Mouse (Mus musculus): ENCODE results near the gene BC030867.

Gene BC030867

GRCm38 (mm10) chr11:102221243-102221953 is 27.3 kb upstream of the BC030867 start:
- no peak for DNase-seq (ENCODE audit: low read depth, low spot score)

GRCm38 (mm10) chr11:102221954-102222351 is 26.7 kb upstream of the BC030867 start:
- DNase-seq (ENCODE audit: low read depth, low spot score): no peak

- DNase-seq (ENCODE audit: low read depth, low spot score): no peak
Observed at GRCm38 (mm10) chr11:102223166-102223565, 25.5 kb upstream of the BC030867 start.

- no peak for DNase-seq (ENCODE audit: low read depth, low spot score)
Observed at GRCm38 (mm10) chr11:102224686-102225085, 24.0 kb upstream of the BC030867 start.

GRCm38 (mm10) chr11:102225221-102225620 is 23.5 kb upstream of the BC030867 start:
- no peak for DNase-seq (ENCODE audit: low read depth, low spot score)

- DNase-seq (ENCODE audit: low read depth, low spot score): no peak
Observed at GRCm38 (mm10) chr11:102226067-102226978, 22.4 kb upstream of the BC030867 start.

- no peak for DNase-seq (ENCODE audit: low read depth, low spot score)
Observed at GRCm38 (mm10) chr11:102227270-102228190, 21.2 kb upstream of the BC030867 start.

- DNase-seq (ENCODE audit: low read depth, low spot score): no peak
Observed at GRCm38 (mm10) chr11:102228191-102228545, 20.5 kb upstream of the BC030867 start.

- DNase-seq (ENCODE audit: low read depth, low spot score): no peak
Observed at GRCm38 (mm10) chr11:102228646-102229268, 19.9 kb upstream of the BC030867 start.

GRCm38 (mm10) chr11:102229331-102229953 is 19.2 kb upstream of the BC030867 start:
- DNase-seq (ENCODE audit: low read depth, low spot score): no peak

- DNase-seq (ENCODE audit: low read depth, low spot score): peak; percentile 98
Observed at GRCm38 (mm10) chr11:102230006-102230741, 18.5 kb upstream of the BC030867 start, which contains the start of gene Hdac5. Hdac5 (minus strand) TSS chr11:102230166.

- no peak for DNase-seq (ENCODE audit: low read depth, low spot score)
Observed at GRCm38 (mm10) chr11:102236022-102236421, 12.7 kb upstream of the BC030867 start.

- DNase-seq (ENCODE audit: low read depth, low spot score): no peak
Observed at GRCm38 (mm10) chr11:102240636-102241035, 8.0 kb upstream of the BC030867 start.

- no peak for DNase-seq (ENCODE audit: low read depth, low spot score)
Observed at GRCm38 (mm10) chr11:102241246-102241645, 7.4 kb upstream of the BC030867 start.

GRCm38 (mm10) chr11:102241874-102242273 is 6.8 kb upstream of the BC030867 start:
- DNase-seq (ENCODE audit: low read depth, low spot score): no peak

GRCm38 (mm10) chr11:102244926-102245449 is 3.7 kb upstream of the BC030867 start:
- no peak for DNase-seq (ENCODE audit: low read depth, low spot score)

- DNase-seq (ENCODE audit: low read depth, low spot score): no peak
Observed at GRCm38 (mm10) chr11:102245581-102246272, 3.0 kb upstream of the BC030867 start.

- DNase-seq (ENCODE audit: low read depth, low spot score): no peak
Observed at GRCm38 (mm10) chr11:102246273-102246635, 2.4 kb upstream of the BC030867 start.

GRCm38 (mm10) chr11:102246871-102247270 is 1.8 kb upstream of the BC030867 start:
- DNase-seq (ENCODE audit: low read depth, low spot score): no peak

Data from retina, adult 2 months (tissue).